Comparison of ENCODE assay signal across 9 mouse cellular contexts in the genomic region with DNA sequence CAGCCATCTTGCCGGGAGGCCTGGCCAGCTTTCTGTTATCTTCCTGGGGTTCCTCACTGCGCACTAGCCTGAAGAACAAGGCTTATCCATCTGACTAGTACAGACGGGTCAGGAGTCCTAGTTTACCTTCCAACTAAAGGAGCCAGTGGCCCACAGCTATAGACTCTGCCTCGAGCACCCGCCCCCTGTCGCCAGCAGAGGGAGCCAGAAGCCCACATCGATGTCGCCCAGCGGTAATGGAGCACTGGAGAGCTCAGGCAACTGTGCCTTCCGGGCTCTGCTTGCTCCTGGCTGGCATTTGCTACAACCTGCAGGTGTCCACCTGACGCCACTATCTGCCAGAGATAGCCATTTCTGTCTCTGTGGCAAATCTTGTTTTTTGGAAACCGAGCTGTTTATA. TPM values are rescaled to one million over a fixed set of nuclear protein-coding genes. Genes with fewer than 3 reads are reported as not detected.
DNase-seq lines count a peak whose midpoint lies in the region; ATAC-seq and TF ChIP-seq lines count a peak whose summit lies in the region.
"Had no signal": no experiment of that assay in that cellular context is flagged by ENCODE, and none has a peak within 500 bp of the region (broad histone marks: within the 10 kb centered on the region; RNA-seq: fewer than 3 reads in every experiment).

No protein-coding gene starts in this region.

- H3K27me3 ChIP-seq in forebrain, embryonic 10.5 days (ENCODE audit: poor library complexity, severe bottlenecking): no peaks in the 10 kb centered on the region
- H3K27me3 ChIP-seq: embryonic facial prominence, embryonic 13.5 days had no signal

- DNase-seq in brain, adult 2 months (ENCODE audit: low read depth, low spot score): peak; percentile 98
- peak; percentile 82 for DNase-seq in forebrain, embryonic 10.5 days (ENCODE audit: extremely low spot score, low spot score)
- DNase-seq in heart, postnatal 10 days: peak; percentile 86 to 90
- DNase-seq in kidney, postnatal 36 days: peak; percentile 75 to 88
- DNase-seq in lung, adult 2 months: peak; percentile 80
- peak; percentile 43 for DNase-seq in testis, postnatal 14 days (ENCODE audit: low spot score)

- peaks cover 40% of the 10 kb centered on the region for H3K36me3 ChIP-seq in forebrain, embryonic 10.5 days (replicated peaks)

- no peaks in the 10 kb centered on the region for H3K9me3 ChIP-seq in forebrain, embryonic 10.5 days
- H3K9me3 ChIP-seq: embryonic facial prominence, embryonic 13.5 days had no signal

- H3K27ac ChIP-seq in forebrain, embryonic 10.5 days: no peak overlapping the region
- no peak overlapping the region for H3K27ac ChIP-seq in olfactory bulb, adult 2 months (ENCODE audit: insufficient read depth, low read depth, low read length)
- H3K27ac ChIP-seq: embryonic facial prominence, embryonic 13.5 days had no signal

- TF ChIP-seq CTCF in lung, adult 2 months (IDR thresholded peaks at IDR 0.05; ENCODE audit: insufficient read depth, low read length): peak; percentile 82
- TF ChIP-seq CTCF in olfactory bulb, adult 2 months (IDR thresholded peaks at IDR 0.05; ENCODE audit: insufficient read depth, low read depth, low read length): peak; percentile 88

- WGBS in forebrain, embryonic 10.5 days: 11% methylated on average over 12 of the region's 12 CpGs
- WGBS in lung, adult 2 months: 18% methylated on average over 12 of the region's 12 CpGs
- 15% methylated on average over 12 of the region's 12 CpGs for WGBS in olfactory bulb, adult 2 months

- TF ChIP-seq POLR2A in lung, adult 2 months (IDR thresholded peaks at IDR 0.05; ENCODE audit: borderline replicate concordance, extremely low read depth, low read depth, low read length): no peak
- TF ChIP-seq POLR2A in olfactory bulb, adult 2 months (IDR thresholded peaks at IDR 0.05; ENCODE audit: insufficient read depth, low read depth, low read length): no peak

- H3K4me3 ChIP-seq in forebrain, embryonic 10.5 days: no peak overlapping the region; the same call in 1 of the 2 replicates
- no peak overlapping the region for H3K4me3 ChIP-seq in lung, adult 2 months (replicated peaks; ENCODE audit: extremely low read depth, low read depth, low read length)
- H3K4me3 ChIP-seq in olfactory bulb, adult 2 months (ENCODE audit: insufficient read depth, low read depth, low read length): no peak overlapping the region
- H3K4me3 ChIP-seq: embryonic facial prominence, embryonic 13.5 days had no signal

- intact Hi-C loops in heart, postnatal 10 days (cut with DNase I): loop anchor here (1.0 to 2.0 kb wide), 3 partner anchors 30 to 152 kb away; no protein-coding TSS in a partner anchor

- peak; percentile 53 for ATAC-seq in CD4-positive, CD25-positive, alpha-beta regulatory T cell, adult 4 months

- peaks cover 14% of the 10 kb centered on the region for H3K4me1 ChIP-seq in forebrain, embryonic 10.5 days
- H3K4me1 ChIP-seq in lung, adult 2 months (ENCODE audit: control insufficient read depth, insufficient read depth, low read length): no peaks in the 10 kb centered on the region
- peaks cover 14% of the 10 kb centered on the region for H3K4me1 ChIP-seq in olfactory bulb, adult 2 months (ENCODE audit: control insufficient read depth, insufficient read depth, low read length)
- H3K4me1 ChIP-seq: embryonic facial prominence, embryonic 13.5 days had no signal

RNA-seq across cellular contexts. Expression of a gene that starts 14.7 kb away (rescaled TPM):
- 10 to 100 TPM; 12.1 to 18.1 TPM for polyA plus RNA-seq in CD4-positive, CD25-positive, alpha-beta regulatory T cell, adult 4 months (2017; shearing (Covaris generic))
- polyA plus RNA-seq in forebrain, embryonic 10.5 days (2016; fragmentation: Nextera tagmentation; extraction: Ambion mirVana): 16.9 and 20.6 TPM in 2 replicates
- total RNA-seq in heart, postnatal 10 days (2021): 10 to 100 TPM; 14.8 to 19.9 TPM
- 18.8 and 26.4 TPM in 2 replicates for polyA plus RNA-seq in lung, adult 2 months (2012; rRNA removed)
- not detected in 2 replicates for polyA plus RNA-seq in olfactory bulb, adult 2 months (2012; ENCODE audit: insufficient read depth, insufficient read length, low replicate concordance, missing spikeins)

RNA-seq across cellular contexts. Expression of a gene that starts 15.0 kb away (rescaled TPM):
- 10 to 100 TPM in 1 of 2 experiments, 1 to 10 TPM in 1; 8.1 to 14.2 TPM for polyA plus RNA-seq in CD4-positive, CD25-positive, alpha-beta regulatory T cell, adult 4 months (2017; shearing (Covaris generic))
- polyA plus RNA-seq in forebrain, embryonic 10.5 days (2016; fragmentation: Nextera tagmentation; extraction: Ambion mirVana): 8.7 and 8.8 TPM in 2 replicates
- total RNA-seq in heart, postnatal 10 days (2021): 10 to 100 TPM; 10.9 TPM
- polyA plus RNA-seq in lung, adult 2 months (2012; rRNA removed): 19.1 and 21.6 TPM in 2 replicates
- not detected in 2 replicates for polyA plus RNA-seq in olfactory bulb, adult 2 months (2012; ENCODE audit: insufficient read depth, insufficient read length, low replicate concordance, missing spikeins)

RNA-seq across cellular contexts. Expression of a gene that starts 39.2 kb away (rescaled TPM):
- polyA plus RNA-seq in CD4-positive, CD25-positive, alpha-beta regulatory T cell, adult 4 months (2017; shearing (Covaris generic)): 100 to 1,000 TPM; 162 to 222 TPM
- polyA plus RNA-seq in forebrain, embryonic 10.5 days (2016; fragmentation: Nextera tagmentation; extraction: Ambion mirVana): 36.6 and 38.1 TPM in 2 replicates
- 10 to 100 TPM; 11.9 to 17.4 TPM for total RNA-seq in heart, postnatal 10 days (2021)
- 46.8 and 60.1 TPM in 2 replicates for polyA plus RNA-seq in lung, adult 2 months (2012; rRNA removed)
- 241 TPM in 1 of 2 replicates, not detected in the other for polyA plus RNA-seq in olfactory bulb, adult 2 months (2012; ENCODE audit: insufficient read depth, insufficient read length, low replicate concordance, missing spikeins)

Comparison
In these comparisons a context has a peak if more than half of its experiments do, and no peak if none do; other contexts are left out.
1. DNase-seq: peak in every context shown above with its lines; median percentile 98 in brain, adult 2 months; 88 in heart, postnatal 10 days; 82 in forebrain, embryonic 10.5 days; 82 in kidney, postnatal 36 days; 80 in lung, adult 2 months; 43 in testis, postnatal 14 days.
2. RNA of a gene that starts 14.7 kb away (polyA plus RNA-seq): 18.8 to 26.4 TPM in lung, adult 2 months, 12.1 to 18.1 TPM in CD4-positive, CD25-positive, alpha-beta regulatory T cell, adult 4 months and 16.9 to 20.6 TPM in forebrain, embryonic 10.5 days; not detected in olfactory bulb, adult 2 months; every median in the first group is over 10 times any median in the second.